Mouse (Mus musculus) thymus, postnatal 4 days (tissue): Measurements from ENCODE around the gene Mylpf.
"Not testable (repeated sequence)": the region's sequence is repeated elsewhere in the genome, so short reads cannot be mapped to it uniquely, and the experiment has no call there.

Source experiments
- DNase-seq: peaks from one replicate; pipeline ENCODE4 v3.0.0; 2021

The Mylpf gene

DNA sequence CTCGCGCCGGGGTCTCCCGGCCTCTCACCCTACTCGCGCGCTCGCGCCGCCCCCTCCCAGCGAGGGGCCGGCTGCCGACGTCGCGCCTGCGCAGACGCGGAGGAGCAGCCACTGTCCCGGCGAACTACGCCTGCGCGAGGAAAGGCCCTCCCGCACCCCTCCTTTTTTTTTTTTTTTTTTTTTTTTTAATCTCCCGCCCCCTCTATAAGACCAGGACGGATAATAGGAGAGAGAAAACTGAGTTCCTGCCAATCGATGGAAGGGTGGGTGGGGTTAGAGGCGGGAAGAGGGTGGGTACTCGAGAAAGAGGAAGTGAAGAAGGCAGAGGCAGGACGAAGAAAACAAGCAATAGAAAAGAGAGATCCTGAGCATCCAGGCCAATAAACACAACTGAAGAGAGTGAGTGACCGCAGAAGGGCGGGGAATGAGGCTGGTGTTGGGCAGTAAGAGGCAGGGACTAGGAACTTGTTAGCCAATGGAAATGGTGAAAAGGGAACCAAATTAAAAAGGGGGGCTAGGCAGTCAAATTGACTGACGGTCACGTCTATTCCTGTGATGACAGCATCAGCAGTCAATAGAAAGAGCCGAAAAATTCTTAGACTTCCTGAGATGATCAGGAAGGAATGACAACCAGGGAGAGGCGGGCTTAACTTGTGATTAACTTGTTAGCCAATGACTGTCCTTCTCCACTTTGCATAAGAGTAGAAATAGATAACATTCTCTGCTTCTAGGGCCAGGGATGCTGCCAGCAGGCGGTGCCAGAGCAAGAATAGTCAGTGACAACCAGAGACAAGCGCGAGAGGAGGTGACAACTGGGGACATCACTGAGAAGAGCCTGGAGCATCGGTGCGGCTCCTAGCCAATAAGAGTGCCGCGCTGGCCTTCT, at the start of gene Mylpf:
Mylpf (plus strand) TSS at position 338 of the 886 bp plus-strand sequence.
- peak; percentile 98 for DNase-seq

DNA sequence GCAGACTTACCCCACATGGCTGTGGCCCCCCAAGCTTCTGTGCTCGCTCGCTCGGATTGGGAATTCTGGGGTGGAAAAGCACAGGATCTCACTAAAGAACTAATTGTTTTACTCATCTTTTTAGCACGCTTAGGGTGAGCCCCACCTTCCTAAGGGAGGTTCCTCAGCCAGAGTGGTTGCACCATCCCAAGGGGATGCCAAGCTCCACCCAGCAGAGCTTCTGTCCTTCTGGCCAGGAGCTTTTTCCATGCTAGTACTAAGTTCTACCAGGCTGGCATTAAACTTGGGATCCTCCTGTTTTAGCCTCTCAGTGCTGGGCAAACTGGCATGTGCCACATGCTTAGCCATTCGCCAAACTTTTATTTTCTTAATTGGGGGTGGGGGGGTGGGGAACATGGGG, 46.1 kb upstream of the Mylpf start:
- DNase-seq: no peak

GRCm38 (mm10) chr7:127164002-127164401, 44.7 kb upstream of the Mylpf start:
- DNase-seq: no peak

- no peak for DNase-seq
Observed at GRCm38 (mm10) chr7:127165607-127166493, 42.8 kb upstream of the Mylpf start.

GRCm38 (mm10) chr7:127166501-127166900, 42.2 kb upstream of the Mylpf start:
- no peak for DNase-seq

DNA sequence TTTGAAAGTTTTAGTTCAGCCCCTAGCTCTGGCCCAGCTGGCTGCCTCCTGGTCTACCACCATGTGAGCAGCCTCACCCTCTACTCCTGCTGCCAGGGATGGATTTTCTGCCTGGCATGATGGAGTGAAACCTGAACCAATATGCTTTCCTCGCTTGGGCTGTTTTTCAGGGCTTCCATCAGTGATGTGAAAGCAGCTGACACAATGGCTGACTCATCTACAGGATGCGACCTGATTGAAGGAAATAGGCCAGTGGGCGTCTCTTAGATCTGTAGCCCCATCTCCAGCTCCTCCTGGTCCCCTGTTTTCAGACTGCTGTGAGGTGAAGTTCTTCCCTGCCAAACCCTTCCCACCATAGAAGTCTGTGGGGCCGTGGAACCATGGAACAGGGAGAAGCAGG, 31.8 kb upstream of the Mylpf start:
- no peak for DNase-seq

DNA sequence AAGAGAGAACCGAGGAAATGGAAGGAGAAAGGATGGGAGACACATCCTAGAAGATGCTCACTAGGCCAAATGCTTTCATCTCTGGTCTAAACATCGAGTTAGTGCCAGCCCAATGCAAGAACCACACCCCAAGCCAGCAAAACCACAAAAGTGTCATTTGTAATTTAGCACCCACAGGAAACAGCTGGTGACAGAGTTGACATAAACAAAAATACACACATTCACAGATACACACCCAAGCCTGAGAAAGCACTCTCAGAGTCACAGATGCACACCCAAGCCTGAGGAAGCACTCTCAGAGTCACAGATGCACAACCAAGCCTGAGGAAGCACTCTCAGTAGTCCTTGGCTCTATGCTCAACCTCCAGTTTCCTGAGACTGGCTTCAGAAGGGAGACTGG, 27.9 kb upstream of the Mylpf start:
- DNase-seq: no peak

DNA sequence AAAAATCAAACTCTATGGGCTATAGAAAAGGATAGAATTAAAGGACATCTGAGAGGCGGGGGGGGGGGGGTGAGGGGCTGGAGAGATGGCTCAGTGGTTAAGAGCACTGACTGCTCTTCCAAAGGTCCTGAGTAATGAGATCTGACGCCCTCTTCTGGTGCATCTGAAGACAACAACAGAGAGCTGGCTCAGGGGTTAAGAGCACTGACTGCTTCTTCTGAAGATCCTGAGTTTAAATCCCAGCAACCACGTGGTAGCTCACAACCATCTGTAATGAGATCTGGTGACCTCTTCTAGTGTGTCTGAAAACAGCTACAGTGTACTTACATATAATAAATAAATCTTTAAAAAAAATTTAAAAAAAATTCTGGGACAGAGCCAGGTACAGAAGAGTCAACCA, 27.0 kb upstream of the Mylpf start:
- not testable (repeated sequence) for DNase-seq

GRCm38 (mm10) chr7:127183345-127183744, 25.3 kb upstream of the Mylpf start:
- DNase-seq: no peak

GRCm38 (mm10) chr7:127183828-127184227, 24.9 kb upstream of the Mylpf start:
- DNase-seq: peak; percentile 66

DNA sequence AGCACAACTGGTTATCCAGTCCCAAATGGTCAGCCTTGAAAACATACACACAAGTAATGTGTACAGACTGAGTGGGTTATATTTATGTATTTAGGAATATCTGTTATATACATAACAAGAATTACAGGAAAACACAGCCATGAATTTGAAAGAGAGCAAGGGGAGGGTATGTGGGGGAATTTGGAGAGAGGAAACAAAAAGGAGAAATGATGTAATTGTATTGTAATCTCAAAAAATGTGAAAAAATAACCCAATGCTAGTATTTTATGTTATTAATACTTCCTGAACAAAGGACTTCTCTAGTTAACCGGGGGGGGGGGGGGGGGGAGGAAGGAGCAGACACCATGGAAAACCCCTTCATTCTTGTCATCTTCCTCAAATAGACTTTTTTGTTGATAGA, 24.0 kb upstream of the Mylpf start:
- no peak for DNase-seq

- no peak for DNase-seq
Observed at GRCm38 (mm10) chr7:127185601-127186000, 23.1 kb upstream of the Mylpf start.

DNA sequence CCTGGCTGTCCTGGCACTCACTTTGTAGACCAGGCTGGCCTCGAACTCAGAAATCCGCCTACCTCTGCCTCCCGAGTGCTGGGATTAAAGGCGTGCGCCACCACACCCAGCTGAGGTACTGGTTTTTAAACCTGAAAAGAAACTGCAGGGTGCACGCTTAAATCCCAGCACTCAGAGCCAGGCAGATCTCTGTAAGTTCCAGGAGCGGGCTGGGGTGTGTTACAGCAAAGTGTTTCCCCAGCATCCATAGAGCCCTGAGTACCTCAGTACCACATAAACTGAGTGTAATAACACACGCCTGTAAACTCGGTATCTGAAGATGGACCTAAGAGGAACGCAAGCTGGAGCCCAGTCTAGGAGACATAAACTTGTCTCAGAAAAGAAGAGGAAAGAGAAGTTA, 21.3 kb upstream of the Mylpf start:
- no peak for DNase-seq

DNA sequence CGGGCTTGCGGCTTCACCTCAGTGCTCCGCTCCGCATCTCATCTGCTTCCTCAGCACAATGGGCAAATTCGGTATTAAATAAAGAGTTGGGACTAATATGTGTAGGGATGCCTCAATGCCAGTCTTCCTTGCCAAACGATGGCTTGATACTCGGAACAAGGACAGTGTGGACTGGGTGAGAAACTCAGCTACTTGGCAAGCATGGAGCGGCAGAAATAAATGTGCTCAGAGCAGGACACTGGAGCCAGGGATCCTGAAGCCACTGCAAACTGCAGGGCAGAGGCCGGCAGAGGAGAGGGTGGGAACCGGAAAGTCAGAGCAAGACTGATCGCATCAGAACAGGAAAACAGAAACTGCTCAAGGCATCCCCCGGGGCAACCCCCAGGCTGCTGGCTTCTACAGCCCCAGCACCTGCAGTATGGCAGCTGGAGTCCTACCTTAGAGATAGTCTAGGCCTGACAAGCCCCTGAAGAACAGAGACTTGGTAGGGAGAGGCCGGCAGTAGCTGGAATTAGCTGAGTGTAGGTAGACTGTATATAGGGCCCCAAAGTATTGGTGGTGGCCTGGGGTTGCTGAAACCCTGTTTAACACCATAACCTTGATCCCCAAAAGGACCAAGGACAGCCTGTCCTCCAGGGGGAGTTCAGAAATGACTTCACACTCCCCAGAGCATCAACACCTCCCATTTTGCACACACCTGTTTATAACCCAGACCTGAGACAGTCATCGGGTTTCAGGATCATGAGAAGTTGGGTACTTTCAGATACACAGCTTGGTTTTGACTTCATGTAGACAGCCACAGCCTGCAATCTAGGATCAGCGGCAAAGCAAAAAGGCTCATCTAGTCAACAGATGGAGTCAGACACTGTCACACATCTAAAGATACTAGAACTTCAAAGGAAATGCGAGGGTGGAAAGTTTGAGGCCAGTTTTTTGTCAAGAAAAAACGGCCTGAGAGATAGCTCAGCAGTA, 20.1 kb upstream of the Mylpf start:
- peak; percentile 69 for DNase-seq

DNA sequence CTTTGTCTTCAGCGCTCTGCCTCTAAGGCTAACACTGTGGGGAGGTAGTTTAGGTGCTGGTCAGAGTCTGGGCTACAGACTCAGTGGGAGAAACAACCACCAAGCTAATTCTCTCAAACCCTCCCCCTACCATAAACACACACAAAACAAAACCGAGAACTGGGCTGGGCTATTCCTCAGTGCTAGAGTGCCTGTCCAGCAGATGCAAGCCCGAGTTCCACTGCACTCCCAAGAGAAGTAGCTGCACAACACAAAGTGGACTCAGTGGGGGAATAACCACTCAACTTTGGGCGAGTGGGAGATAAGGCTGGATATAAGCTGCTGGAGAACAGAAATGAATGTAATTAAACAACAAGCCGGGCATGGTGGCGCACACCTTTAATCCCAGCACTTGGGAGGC, 18.0 kb upstream of the Mylpf start:
- DNase-seq: no peak

GRCm38 (mm10) chr7:127192989-127193388, 15.7 kb upstream of the Mylpf start:
- DNase-seq: no peak

- DNase-seq: no peak
Observed at GRCm38 (mm10) chr7:127194011-127194632, 14.6 kb upstream of the Mylpf start.

DNA sequence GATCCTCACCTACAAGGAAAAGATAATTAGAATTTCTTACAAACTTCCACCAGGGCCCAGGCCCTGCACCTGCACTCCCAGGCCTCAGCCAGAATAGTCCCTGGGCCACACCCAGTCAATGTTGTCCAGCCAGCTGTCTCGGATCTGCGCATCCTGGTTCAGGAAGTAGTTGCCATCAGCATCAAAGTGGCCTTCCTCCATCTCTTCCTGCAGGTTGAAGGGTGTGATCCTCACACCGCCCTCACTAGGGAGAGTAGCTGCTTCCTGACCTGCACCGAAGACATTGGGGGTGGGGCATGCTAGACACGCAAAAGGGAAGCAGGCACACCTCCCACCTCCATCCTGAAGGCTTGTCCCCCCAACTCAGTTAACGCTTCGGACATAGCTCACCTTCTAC, 14.1 kb upstream of the Mylpf start:
- no peak for DNase-seq

GRCm38 (mm10) chr7:127195544-127196295, 13.0 kb upstream of the Mylpf start, which contains the start of gene Cd2bp2:
TSS of gene Cd2bp2 (minus strand) at chr7:127196050.
- DNase-seq: peak; percentile 91

DNA sequence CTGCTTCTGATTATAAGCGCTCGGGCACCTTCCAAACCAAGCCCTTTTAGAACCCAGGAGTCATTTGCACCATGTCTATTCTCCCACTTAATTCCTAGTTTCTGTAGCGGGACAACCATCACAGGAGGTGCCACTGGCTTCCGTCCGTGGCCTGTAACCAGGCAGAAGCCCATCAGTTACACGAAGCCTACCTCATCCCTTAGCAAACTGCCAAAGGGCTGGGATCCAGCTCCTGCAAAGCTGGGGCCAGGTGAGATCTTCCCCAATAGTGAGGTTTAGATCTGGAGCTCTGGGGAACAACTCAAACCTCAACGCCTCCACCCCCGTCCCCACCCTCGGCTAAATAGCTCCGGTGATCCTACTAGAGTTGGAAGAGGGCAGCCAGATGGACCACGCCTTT, 12.2 kb upstream of the Mylpf start:
- DNase-seq: no peak

- DNase-seq: no peak
Observed at GRCm38 (mm10) chr7:127206606-127207005, 2.1 kb upstream of the Mylpf start.
